Mouse (Mus musculus) neural tube, embryonic 11.5 days (tissue): ENCODE results near the gene Wdr31. TPM values are rescaled to one million over a fixed set of nuclear protein-coding genes. Genes with fewer than 3 reads are reported as not detected.
A peak's percentile ranks its signal among the peaks of the same experiment; 100 is the strongest.

Experiments
- ATAC-seq: fragments of 200-750 bp; cut with Nextera tagmentation; 2 replicates; pipeline ENCODE4 v1.8.0; 2017; ENCODE audit warnings: moderate number of reproducible peaks, mild to moderate bottlenecking, moderate TSS enrichment, moderate library complexity; ENCODE audit not compliant: insufficient read depth, low FRiP score, low TSS enrichment
- DNase-seq: peaks from one replicate; pipeline ENCODE4 v3.0.0-alpha.2; 2015; ENCODE audit warnings: low spot score
- H3K27ac ChIP-seq: fragments of 300-500 bp; sonication (generic); 2 replicates; pipeline ENCODE4 v1.5.1; 2014; ENCODE audit warnings: low read depth, mild to moderate bottlenecking, low read length
- H3K27me3 ChIP-seq: fragments of 300-500 bp; sonication (generic); 2 replicates; pipeline ENCODE4 v1.6.1; 2014; ENCODE audit warnings: mild to moderate bottlenecking, low read length, mixed read lengths; ENCODE audit not compliant: control insufficient read depth, insufficient read depth
- H3K36me3 ChIP-seq: fragments of 300-500 bp; sonication (generic); 2 replicates; pipeline ENCODE4 v1.6.1; 2014; ENCODE audit warnings: mild to moderate bottlenecking, low read length, moderate library complexity, mixed read lengths; ENCODE audit not compliant: control insufficient read depth, insufficient read depth
- H3K4me1 ChIP-seq: fragments of 300-500 bp; sonication (generic); 2 replicates; pipeline ENCODE4 v1.6.1; 2014; ENCODE audit warnings: low read length, mixed read lengths; ENCODE audit not compliant: control insufficient read depth, insufficient read depth
- H3K4me2 ChIP-seq: fragments of 300-500 bp; sonication (generic); 2 replicates; pipeline ENCODE4 v1.6.1; 2014; ENCODE audit warnings: low read depth, mild to moderate bottlenecking, moderate library complexity
- H3K4me3 ChIP-seq: fragments of 300-500 bp; sonication (generic); 2 replicates; pipeline ENCODE4 v1.5.1; 2014; ENCODE audit warnings: low read depth, low read length
- H3K9ac ChIP-seq: fragments of 300-500 bp; sonication (generic); 2 replicates; pipeline ENCODE4 v1.6.1; 2014; ENCODE audit warnings: mild to moderate bottlenecking, low read length
- H3K9me3 ChIP-seq: fragments of 300-500 bp; sonication (generic); 2 replicates; pipeline ENCODE4 v1.6.1; 2016; ENCODE audit warnings: low read length; ENCODE audit not compliant: control insufficient read depth
- WGBS: fragments of 180-500 bp; shearing (Covaris S2); extraction: QIAGEN DNeasy Blood & Tissue Kit; methylation state at CpG from one replicate; pipeline ENCODE4 v1.1.7; 2014; 5-methylcytosine and 5-hydroxymethylcytosine counted together
- polyA plus RNA-seq: library from polyadenylated mRNA; unstranded; fragments of >200 nt; fragmentation: Nextera tagmentation; extraction: Ambion mirVana; gene quantifications from 2 replicates; pipeline ENCODE4 v1.2.1, GENCODE M21; 2014

Wdr31 gene
- polyA plus RNA-seq, 1 experiment from 2014 or later, result 5.1 TPM

- no peak for DNase-seq
- H3K36me3 ChIP-seq, result peaks cover 7% of the 10 kb centered on the region
- no peaks in the 10 kb centered on the region for H3K27me3 ChIP-seq
- H3K4me2 ChIP-seq, result no peak overlapping the region
- H3K4me3 ChIP-seq, result no peak overlapping the region
- H3K9ac ChIP-seq, result no peak overlapping the region
- WGBS, result 77% methylated on average over 17 of the region's 17 CpGs
- H3K9me3 ChIP-seq, result no peaks in the 10 kb centered on the region
- H3K4me1 ChIP-seq, result no peaks in the 10 kb centered on the region
- no peak overlapping the region for H3K27ac ChIP-seq
- ATAC-seq, result no peak
Observed at GRCm38 (mm10) chr4:62427978-62428758, 42.5 kb downstream of the Wdr31 start.

- Histone ChIP-seq H3K4me1 (no peaks in the 10 kb centered on the region), H3K27me3 (no peaks in the 10 kb centered on the region), H3K9ac (no peak overlapping the region), H3K36me3 (peaks cover 19% of the 10 kb centered on the region), H3K4me3 (no peak overlapping the region), H3K27ac (no peak overlapping the region), H3K4me2 (no peak overlapping the region), H3K9me3 (no peaks in the 10 kb centered on the region)
- DNase-seq (no peak), ATAC-seq (no peak)
- WGBS, result 90% methylated on average over 4 of the region's 4 CpGs
Observed at GRCm38 (mm10) chr4:62425891-62426290, 44.8 kb downstream of the Wdr31 start.

GRCm38 (mm10) chr4:62419091-62419490, 51.6 kb downstream of the Wdr31 start:
- H3K9ac ChIP-seq, result no peak overlapping the region
- no peak overlapping the region for H3K4me2 ChIP-seq
- peaks cover 31% of the 10 kb centered on the region for H3K36me3 ChIP-seq
- H3K27me3 ChIP-seq, result no peaks in the 10 kb centered on the region
- H3K4me3 ChIP-seq, result no peak overlapping the region
- WGBS, result 96% methylated on average over 6 of the region's 6 CpGs
- ATAC-seq (no peak), DNase-seq (no peak)
- no peak overlapping the region for H3K27ac ChIP-seq
- no peaks in the 10 kb centered on the region for H3K9me3 ChIP-seq
- H3K4me1 ChIP-seq, result no peaks in the 10 kb centered on the region

- Histone ChIP-seq H3K9ac (no peak overlapping the region), H3K36me3 (peaks cover 29% of the 10 kb centered on the region), H3K4me1 (no peaks in the 10 kb centered on the region), H3K27ac (no peak overlapping the region), H3K9me3 (no peaks in the 10 kb centered on the region), H3K4me3 (no peak overlapping the region), H3K27me3 (no peaks in the 10 kb centered on the region), H3K4me2 (no peak overlapping the region)
- WGBS, result 94% methylated on average over 8 of the region's 8 CpGs
- ATAC-seq (no peak), DNase-seq (no peak)
Observed at GRCm38 (mm10) chr4:62418448-62418847, 52.2 kb downstream of the Wdr31 start.

GRCm38 (mm10) chr4:62411606-62412005, 59.1 kb downstream of the Wdr31 start:
- ATAC-seq (no peak), DNase-seq (no peak)
- Histone ChIP-seq H3K27ac (no peak overlapping the region), H3K36me3 (peaks cover 3% of the 10 kb centered on the region), H3K4me2 (no peak overlapping the region), H3K9ac (no peak overlapping the region), H3K4me1 (no peaks in the 10 kb centered on the region; the same call in none of the 2 replicates), H3K27me3 (no peaks in the 10 kb centered on the region), H3K9me3 (no peaks in the 10 kb centered on the region), H3K4me3 (no peak overlapping the region)
- WGBS, result 94% methylated on average over 10 of the region's 10 CpGs

GRCm38 (mm10) chr4:62410325-62410724, 60.4 kb downstream of the Wdr31 start:
- Histone ChIP-seq H3K27ac (no peak overlapping the region), H3K9me3 (no peaks in the 10 kb centered on the region), H3K4me1 (no peaks in the 10 kb centered on the region; the same call in none of the 2 replicates), H3K4me2 (peak overlapping the region; percentile 62; the same call in 1 of the 2 replicates), H3K36me3 (peaks cover 3% of the 10 kb centered on the region), H3K9ac (no peak overlapping the region), H3K4me3 (no peak overlapping the region), H3K27me3 (no peaks in the 10 kb centered on the region)
- ATAC-seq (no peak), DNase-seq (no peak)
- 90% methylated on average over 2 of the region's 2 CpGs for WGBS

- Histone ChIP-seq H3K9me3 (no peaks in the 10 kb centered on the region), H3K4me1 (no peaks in the 10 kb centered on the region; the same call in none of the 2 replicates), H3K4me3 (peak overlapping the region; percentile 78), H3K27me3 (no peaks in the 10 kb centered on the region), H3K36me3 (peaks cover 3% of the 10 kb centered on the region; the same call in 1 of the 2 replicates), H3K9ac (peak overlapping the region; percentile 83), H3K27ac (no peak overlapping the region), H3K4me2 (peak overlapping the region; percentile 62)
- no peak for ATAC-seq
- no peak for DNase-seq
- 39% methylated on average over 6 of the region's 6 CpGs for WGBS
Observed at GRCm38 (mm10) chr4:62409615-62410014, 61.1 kb downstream of the Wdr31 start.

- Histone ChIP-seq H3K4me2 (peak within 1 kb of the TSS; percentile 62), H3K9me3 (no peaks in the 10 kb centered on the region), H3K27ac (peak within 1 kb of the TSS; percentile 73), H3K9ac (peak within 1 kb of the TSS; percentile 83), H3K27me3 (no peaks in the 10 kb centered on the region), H3K36me3 (0 out of 2 replicates have a peak, but pooled peaks cover 3% of the 10 kb centered on the region), H3K4me3 (peak within 1 kb of the TSS; percentile 78), H3K4me1 (no peaks in the 10 kb centered on the region; the same call in none of the 2 replicates)
- WGBS, result under 1% methylated on average over 39 of the region's 39 CpGs
- peak; percentile 99 for ATAC-seq
- DNase-seq, result peak; percentile 97
Observed at GRCm38 (mm10) chr4:62408601-62409282, 62.0 kb downstream of the Wdr31 start, which contains the start of the genes Cdc26 and Prpf4. Gene Cdc26, minus strand, starts transcription at chr4:62408642. Gene Prpf4, plus strand, starts transcription at chr4:62408797.
